Mouse (Mus musculus): Measurements from ENCODE around the gene Skint11. TPM values are rescaled to one million over a fixed set of nuclear protein-coding genes. Genes with fewer than 3 reads are reported as not detected.
"Not testable (repeated sequence)": the region's sequence is repeated elsewhere in the genome, so short reads cannot be mapped to it uniquely, and the experiment has no call there.

Gene Skint11
- polyA plus RNA-seq (2012; rRNA removed) = not detected in 2 replicates

DNA sequence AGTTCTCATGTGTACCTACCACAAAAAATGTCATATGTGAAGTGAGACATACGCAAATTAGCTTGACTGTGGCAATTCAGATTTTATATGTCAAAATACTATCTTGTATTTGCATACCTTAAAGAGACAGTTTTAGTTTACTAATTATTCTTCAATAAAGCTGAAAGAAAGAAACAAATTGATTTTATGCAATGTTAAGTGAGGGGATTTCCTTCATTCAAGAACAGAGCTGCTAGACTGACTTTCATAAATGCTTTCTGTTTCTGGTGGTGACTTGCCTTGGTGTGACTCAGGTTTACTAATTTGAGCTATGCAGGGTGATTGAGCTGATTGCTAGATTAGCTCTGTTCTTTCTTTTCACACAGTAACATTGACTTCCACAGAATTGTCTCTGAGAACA is at the start of gene Skint11:
Skint11 (plus strand) TSS at position 301 of the 400 bp plus-strand sequence.
- no peak for DNase-seq (ENCODE audit: low read depth)
- TF ChIP-seq CTCF (IDR thresholded peaks at IDR 0.05; ENCODE audit: borderline replicate concordance, extremely low read depth, insufficient read depth, insufficient read length) = no peak
- no peak for TF ChIP-seq POLR2A (IDR thresholded peaks at IDR 0.05; ENCODE audit: borderline replicate concordance, extremely low read depth, insufficient read depth, insufficient read length, poor library complexity, severe bottlenecking)

DNA sequence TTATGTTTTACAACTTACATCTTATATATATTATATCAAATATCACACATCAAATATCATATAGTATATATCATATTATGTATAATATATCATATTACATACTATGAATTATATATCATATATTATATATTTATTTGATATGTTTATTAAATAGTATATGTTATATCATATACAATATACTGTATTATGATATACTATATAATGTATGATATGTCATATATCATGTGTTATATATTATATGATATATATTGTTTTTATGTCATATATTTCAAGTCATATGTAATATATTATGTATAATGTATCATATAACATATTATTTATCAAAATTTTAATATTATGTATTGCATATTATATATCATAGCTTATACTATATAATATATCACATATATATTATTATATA is 2.0 kb upstream of the Skint11 start:
- TF ChIP-seq CTCF (IDR thresholded peaks at IDR 0.05; ENCODE audit: borderline replicate concordance, extremely low read depth, insufficient read depth, insufficient read length) = no peak
- no peak for TF ChIP-seq POLR2A (IDR thresholded peaks at IDR 0.05; ENCODE audit: borderline replicate concordance, extremely low read depth, insufficient read depth, insufficient read length, poor library complexity, severe bottlenecking)
- no peak for DNase-seq (ENCODE audit: low read depth)

GRCm38 (mm10) chr4:114172898-114173297 is 9.7 kb downstream of the Skint11 start:
- DNase-seq (ENCODE audit: low read depth) = not testable (repeated sequence)

DNA sequence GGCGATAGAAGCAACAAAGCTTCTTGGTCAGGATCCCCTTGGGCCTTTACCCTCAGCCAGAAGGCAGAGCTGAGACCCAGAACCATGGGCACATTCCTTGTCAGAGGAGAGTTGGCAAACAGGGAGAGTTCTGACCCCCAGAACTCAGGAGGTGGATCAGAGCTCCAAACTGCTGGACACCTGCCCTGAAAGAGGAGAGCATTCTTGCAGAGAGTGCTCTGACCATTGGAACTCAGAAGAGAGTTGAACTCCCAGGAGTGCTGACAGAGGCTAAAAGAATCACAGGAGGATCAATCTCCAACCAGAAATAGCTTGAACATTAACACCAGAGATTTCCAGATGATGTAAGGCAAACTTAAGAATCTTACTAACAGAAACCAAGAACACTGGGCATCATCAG is 93.7 kb downstream of the Skint11 start:
- DNase-seq (ENCODE audit: low read depth) = not testable (repeated sequence)

Other genes with a start within 250 kb of the Skint11 start
- gene Skint5, start 163.9 kb upstream of the Skint11 start, polyA plus RNA-seq (2012; rRNA removed) = not detected in 2 replicates
- 0.61 and 1.5 TPM in 2 replicates for gene Trabd2b, start 243.3 kb downstream of the Skint11 start, polyA plus RNA-seq (2012; rRNA removed)